Mouse (Mus musculus) CH12.LX (cell line): ENCODE measurements around the gene Mdm1. TPM values are rescaled to one million over a fixed set of nuclear protein-coding genes. Genes with fewer than 3 reads are reported as not detected.

Source experiments
- DNase-seq: peaks from one replicate; pipeline ENCODE4 v3.0.0-alpha.2; 2013; ENCODE audit errors: extremely low read depth
- H3K27ac ChIP-seq: 2 replicates; pipeline ENCODE4 v1.5.1; 2012; ENCODE audit warnings: low read depth, mild to moderate bottlenecking, control low read depth, moderate library complexity; ENCODE audit not compliant: insufficient read depth
- H3K27me3 ChIP-seq: replicated peaks from 2 replicates; pipeline ENCODE3; 2012; ENCODE audit warnings: inconsistent platforms
- H3K36me3 ChIP-seq, 2 experiments: replicated peaks in 1 of 2; 2 replicates each; pipeline versions ENCODE3 to v1.6.1; 2012; ENCODE audit warnings: inconsistent platforms in 1 of 2, low read length in 1 of 2, mild to moderate bottlenecking in 1 of 2, mixed read lengths in 1 of 2, moderate library complexity in 1 of 2; ENCODE audit not compliant: control insufficient read depth in 1 of 2, insufficient read depth in 1 of 2
- H3K4me1 ChIP-seq, 2 experiments: 2 replicates each; pipeline ENCODE4 v1.6.1; 2012; ENCODE audit warnings: inconsistent platforms in 1 of 2, moderate library complexity in 1 of 2; ENCODE audit not compliant: insufficient read depth in 2 of 2, control insufficient read depth in 1 of 2
- H3K4me2 ChIP-seq: 2 replicates; pipeline ENCODE4 v1.6.1; 2012; ENCODE audit warnings: low read depth, mild to moderate bottlenecking, control low read depth; ENCODE audit not compliant: poor library complexity, insufficient read depth, severe bottlenecking
- H3K4me3 ChIP-seq, 3 experiments: fragments of 150-350 bp in 1 of 3; sonication (generic) in 1 of 3; replicated peaks in 1 of 3; 2 replicates each; pipeline versions ENCODE3 to v1.5.1; 2011 to 2012; ENCODE audit warnings: low read depth in 2 of 3, low read length in 2 of 3, mild to moderate bottlenecking in 2 of 3, moderate library complexity in 2 of 3, control low read depth in 1 of 3, improper control_type of control experiment in 1 of 3, inconsistent platforms in 1 of 3, mixed read lengths in 1 of 3; ENCODE audit not compliant: poor library complexity in 1 of 3
- H3K79me2 ChIP-seq: replicated peaks from 2 replicates; pipeline ENCODE4 v1.6.1; 2012; ENCODE audit warnings: mild to moderate bottlenecking, moderate library complexity; ENCODE audit not compliant: control insufficient read depth, poor library complexity, insufficient read depth, severe bottlenecking; ENCODE audit errors: extremely low read depth
- H3K9ac ChIP-seq: 2 replicates; pipeline ENCODE4 v1.6.1; 2012; ENCODE audit warnings: low read depth, mild to moderate bottlenecking, control low read depth, moderate library complexity; ENCODE audit not compliant: insufficient read depth
- H3K9me3 ChIP-seq: replicated peaks from 2 replicates; pipeline ENCODE3; 2012; ENCODE audit warnings: low read length, inconsistent platforms, mixed read lengths
- CHD1 ChIP-seq: IDR thresholded peaks from 2 replicates; pipeline ENCODE4 v1.6.1; 2012; ENCODE audit warnings: low read depth, low read length, improper control_type of control experiment, inconsistent platforms
- ELF1 ChIP-seq: IDR thresholded peaks from 2 replicates; pipeline ENCODE4 v1.6.1; 2014; ENCODE audit warnings: low read depth, mild to moderate bottlenecking, inconsistent platforms, low read length, improper control_type of control experiment
- ETS1 ChIP-seq: conservative IDR thresholded peaks from 2 replicates; pipeline ENCODE4 v1.6.1; 2012; ENCODE audit warnings: low read depth, mild to moderate bottlenecking, inconsistent platforms, low read length, improper control_type of control experiment, moderate library complexity
- HCFC1 ChIP-seq: IDR thresholded peaks from 2 replicates; pipeline ENCODE4 v1.6.1; 2012; ENCODE audit warnings: low read depth, mild to moderate bottlenecking, inconsistent platforms, low read length, improper control_type of control experiment
- JUN ChIP-seq: IDR thresholded peaks from 2 replicates; pipeline ENCODE4 v1.6.1; 2011; ENCODE audit warnings: low read depth, mild to moderate bottlenecking, low read length, improper control_type of control experiment, moderate library complexity; ENCODE audit not compliant: insufficient read depth
- JUND ChIP-seq: conservative IDR thresholded peaks from 2 replicates; pipeline ENCODE4 v1.6.1; 2011; ENCODE audit warnings: low read depth, low read length, improper control_type of control experiment
- MAZ ChIP-seq: IDR thresholded peaks from 2 replicates; pipeline ENCODE4 v1.6.1; 2012; ENCODE audit warnings: low read depth, mild to moderate bottlenecking, inconsistent platforms, low read length, improper control_type of control experiment, moderate library complexity
- NELFE ChIP-seq: IDR thresholded peaks from 2 replicates; pipeline ENCODE4 v1.6.1; 2011; ENCODE audit warnings: low read depth, low read length, improper control_type of control experiment
- POLR2A ChIP-seq: IDR thresholded peaks from 2 replicates; pipeline ENCODE4 v1.6.1; 2011; ENCODE audit warnings: low read depth, mild to moderate bottlenecking, improper control_type of control experiment, low read length
- RAD21 ChIP-seq: IDR thresholded peaks from 2 replicates; pipeline ENCODE4 v1.6.1; 2011; ENCODE audit warnings: low read depth, mild to moderate bottlenecking, low read length, improper control_type of control experiment, moderate library complexity
- SIN3A ChIP-seq: IDR thresholded peaks from 2 replicates; pipeline ENCODE4 v1.6.1; 2012; ENCODE audit warnings: low read length, improper control_type of control experiment, inconsistent platforms
- TBP ChIP-seq: conservative IDR thresholded peaks from 2 replicates; pipeline ENCODE4 v1.6.1; 2011; ENCODE audit warnings: low read depth, low read length, improper control_type of control experiment
- TCF12 ChIP-seq: IDR thresholded peaks from 2 replicates; pipeline ENCODE4 v1.6.1; 2014; ENCODE audit warnings: low read depth, mild to moderate bottlenecking, inconsistent platforms, low read length, improper control_type of control experiment
- UBTF ChIP-seq: IDR thresholded peaks from 2 replicates; pipeline ENCODE4 v1.6.1; 2012; ENCODE audit warnings: low read depth, mild to moderate bottlenecking, inconsistent platforms, low read length, improper control_type of control experiment, moderate library complexity
- USF1 ChIP-seq: IDR thresholded peaks from 2 replicates; pipeline ENCODE4 v1.6.1; 2014; ENCODE audit warnings: low read depth, mild to moderate bottlenecking, inconsistent platforms, low read length, improper control_type of control experiment
- ZC3H11A ChIP-seq: IDR thresholded peaks from 2 replicates; pipeline ENCODE4 v1.6.1; 2012; ENCODE audit warnings: low read depth, mild to moderate bottlenecking, inconsistent platforms, low read length, improper control_type of control experiment
- ZNF384 ChIP-seq: IDR thresholded peaks from 2 replicates; pipeline ENCODE4 v1.6.1; 2012; ENCODE audit warnings: low read depth, low read length, improper control_type of control experiment, inconsistent platforms
- dilution Hi-C: fragments of 300-500 bp; cut with MboI; formaldehyde crosslinking; loops from 2 replicates; pipeline ENCODE4 v1.14.3; 2020; ENCODE audit warnings: low sequenced_read_pairs; ENCODE audit not compliant: extremely low pct_unique_long_range_greater_than_20kb, extremely low pct_ligation_motif_present
- in situ Hi-C: fragments of 300-500 bp; cut with MboI; formaldehyde crosslinking; loops from 3 replicates; pipeline ENCODE4 v1.14.3; 2019; ENCODE audit warnings: low sequenced_read_pairs, low pct_ligation_motif_present, low pct_unique_long_range_greater_than_20kb, mixed read lengths
- polyA plus RNA-seq: library from polyadenylated mRNA; unstranded; fragments of >175 nt; gene quantifications from 2 replicates; pipeline ENCODE4 v1.2.1, GENCODE M21; 2012; ENCODE audit warnings: low read depth; ENCODE audit not compliant: insufficient read length
- total RNA-seq, 2 experiments: library from RNA; depleted of rRNA; stranded (reverse); fragments of 300-350 nt in 1 of 2; fragments of >200 nt in 1 of 2; gene quantifications; 2 replicates each; pipeline ENCODE4 v1.2.3; 2012 to 2014

Mdm1 gene
- total and polyA plus RNA-seq, 3 experiments = 6.8 to 10.4 (median 9.7) TPM

- Histone ChIP-seq H3K9me3 (no peaks in the 10 kb centered on the region), H3K27me3 (no peaks in the 10 kb centered on the region), H3K4me1 (peaks cover 0 to 3% of the 10 kb centered on the region in 2 experiments; a peak in 1 of 4 replicates), H3K9ac (no peak overlapping the region), H3K4me2 (no peak overlapping the region), H3K79me2 (no peaks in the 10 kb centered on the region), H3K4me3 (no peak overlapping the region), H3K36me3 (no peaks in the 10 kb centered on the region), H3K27ac (no peak overlapping the region)
- dilution Hi-C loops (no loop called here), in situ Hi-C loops (loop anchor here (25.0 kb wide), 1 partner anchor 274 kb away; the partner anchor contains the start of gene Rap1b)
- no peak for TF ChIP-seq ZC3H11A
- no peak for TF ChIP-seq MAZ
- TF ChIP-seq JUND = no peak
- no peak for TF ChIP-seq ZNF384
- no peak for TF ChIP-seq TBP
- no peak for TF ChIP-seq TCF12
- no peak for TF ChIP-seq CHD1
- no peak for TF ChIP-seq NELFE
- no peak for DNase-seq
These were observed 30.7 kb upstream of the Mdm1 start for GRCm38 (mm10) chr10:118110921-118111301.

GRCm38 (mm10) chr10:118111621-118112020 lies 30.0 kb upstream of the Mdm1 start:
- H3K9me3 ChIP-seq = no peaks in the 10 kb centered on the region
- in situ Hi-C loops (loop anchor here (25.0 kb wide), 1 partner anchor 274 kb away; the partner anchor contains the start of gene Rap1b), dilution Hi-C loops (no loop called here)
- DNase-seq = no peak
- no peak overlapping the region for H3K9ac ChIP-seq
- H3K79me2 ChIP-seq = no peaks in the 10 kb centered on the region
- peaks cover 0 to 3% of the 10 kb centered on the region in 2 experiments; a peak in 1 of 4 replicates for H3K4me1 ChIP-seq
- H3K27ac ChIP-seq = no peak overlapping the region
- no peaks in the 10 kb centered on the region for H3K27me3 ChIP-seq
- H3K36me3 ChIP-seq = no peaks in the 10 kb centered on the region
- no peak overlapping the region for H3K4me3 ChIP-seq
- no peak for TF ChIP-seq JUND
- no peak for TF ChIP-seq JUN
- TF ChIP-seq TCF12 = no peak
- no peak for TF ChIP-seq UBTF
- no peak for TF ChIP-seq HCFC1
- no peak for TF ChIP-seq POLR2A
- TF ChIP-seq ELF1 = no peak
- TF ChIP-seq ETS1 = no peak
- TF ChIP-seq USF1 = no peak
- no peak for TF ChIP-seq RAD21
- no peak for TF ChIP-seq SIN3A
- no peak overlapping the region for H3K4me2 ChIP-seq
